Comparison of ENCODE assay signal across 7 mouse cellular contexts in genomic region chr14:75834739-75835381, GRCm38 (mm10). TPM values are rescaled to one million over a fixed set of nuclear protein-coding genes. Genes with fewer than 3 reads are reported as not detected.
A peak's percentile ranks its signal among the peaks of the same experiment; 100 is the strongest.
DNase-seq lines count a peak whose midpoint lies in the region; ATAC-seq and TF ChIP-seq lines count a peak whose summit lies in the region.

No protein-coding gene starts in this region.

- no peak for TF ChIP-seq CTCF in G1E (IDR thresholded peaks at IDR 0.05; ENCODE audit: low read depth, low read length)

- peak; percentile 61 for DNase-seq in G1E (ENCODE audit: low spot score)
- DNase-seq in adrenal gland, postnatal 36 days: peak; percentile 40 to 72
- DNase-seq in heart, postnatal 14 days: peak; percentile 65 to 77
- no peak for DNase-seq in limb, embryonic 10.5 days (ENCODE audit: low spot score)
- peak; percentile 74 for DNase-seq in midbrain, embryonic 10.5 days (ENCODE audit: low spot score)
- peak; percentile 72 to 73 for DNase-seq in spleen, postnatal 36 days (ENCODE audit: low spot score in 2 of 2)

- H3K27ac ChIP-seq in limb, embryonic 10.5 days: peak overlapping the region; percentile 96
- peak overlapping the region; percentile 95 for H3K27ac ChIP-seq in midbrain, embryonic 10.5 days (replicated peaks)

- intact Hi-C loops in heart, postnatal 14 days (cut with DNase I): no loop called here

- peaks cover 57% of the 10 kb centered on the region for H3K4me1 ChIP-seq in G1E (ENCODE audit: insufficient read depth, low read depth, low read length)
- peaks cover 42% of the 10 kb centered on the region for H3K4me1 ChIP-seq in limb, embryonic 10.5 days
- H3K4me1 ChIP-seq in midbrain, embryonic 10.5 days: peaks cover 32% of the 10 kb centered on the region

- no peaks in the 10 kb centered on the region for H3K27me3 ChIP-seq in G1E (ENCODE audit: insufficient read depth, low read length)
- no peaks in the 10 kb centered on the region for H3K27me3 ChIP-seq in limb, embryonic 10.5 days (ENCODE audit: low read depth, poor library complexity, severe bottlenecking)
- H3K27me3 ChIP-seq in midbrain, embryonic 10.5 days (ENCODE audit: low read depth, poor library complexity, severe bottlenecking): no peaks in the 10 kb centered on the region

- no peaks in the 10 kb centered on the region for H3K36me3 ChIP-seq in G1E (replicated peaks)
- no peaks in the 10 kb centered on the region for H3K36me3 ChIP-seq in limb, embryonic 10.5 days
- H3K36me3 ChIP-seq in midbrain, embryonic 10.5 days: no peaks in the 10 kb centered on the region

- no peaks in the 10 kb centered on the region for H3K9me3 ChIP-seq in G1E (replicated peaks)
- H3K9me3 ChIP-seq in limb, embryonic 10.5 days (replicated peaks): no peaks in the 10 kb centered on the region
- H3K9me3 ChIP-seq in midbrain, embryonic 10.5 days (replicated peaks): no peaks in the 10 kb centered on the region

- ATAC-seq in G1E (ENCODE audit: extremely low read depth, insufficient number of reproducible peaks, low FRiP score, poor library complexity, severe bottlenecking): peak; percentile 35
- ATAC-seq in erythroid progenitor cell, adult 5-6 weeks (replicated peaks; ENCODE audit: low FRiP score, poor library complexity, severe bottlenecking): peak; percentile 62

- under 1% methylated on average over 16 of the region's 16 CpGs for whole genome bisulfite sequencing in limb, embryonic 10.5 days
- WGBS in midbrain, embryonic 10.5 days: under 1% methylated on average over 16 of the region's 16 CpGs

- H3K4me3 ChIP-seq in G1E (ENCODE audit: low read depth, low read length): peak overlapping the region; percentile 74
- H3K4me3 ChIP-seq in limb, embryonic 10.5 days: peak overlapping the region; percentile 58
- peak overlapping the region; percentile 63 for H3K4me3 ChIP-seq in midbrain, embryonic 10.5 days

RNA-seq across cellular contexts. Expression of gene Tpt1, which starts 10.0 kb away (rescaled TPM):
- total RNA-seq in G1E (2014; fragmentation: Nextera tagmentation) (2,208 and 2,341 TPM in 2 replicates), G1E (2017) (819 and 896 TPM in 2 replicates)
- 1,947 and 1,988 TPM in 2 replicates for polyA plus RNA-seq in G1E (2012)
- total RNA-seq in adrenal gland, postnatal 36 days (2021): 1,000 to 10,000 TPM; 2,956 to 3,131 TPM
- total RNA-seq in erythroid progenitor cell, adult 5-6 weeks (2015; ENCODE audit: low replicate concordance): 3,144 and 3,174 TPM in 2 replicates
- total RNA-seq in erythroid progenitor cell, adult 5-6 weeks (2017; ENCODE audit: low replicate concordance): 507 and 1,044 TPM in 2 replicates
- 1,000 to 10,000 TPM; 2,748 to 2,964 TPM for total RNA-seq in heart, postnatal 14 days (2021)
- polyA plus RNA-seq in limb, embryonic 10.5 days (2016; fragmentation: Nextera tagmentation; extraction: Ambion mirVana): 830 and 926 TPM in 2 replicates
- polyA plus RNA-seq in midbrain, embryonic 10.5 days (2016; fragmentation: Nextera tagmentation; extraction: Ambion mirVana): 805 and 934 TPM in 2 replicates

RNA-seq across cellular contexts. Expression of gene Slc25a30, which starts 48.0 kb away (rescaled TPM):
- total RNA-seq in G1E (2014; fragmentation: Nextera tagmentation) (33.9 and 40.4 TPM in 2 replicates), G1E (2017) (20.3 and 20.5 TPM in 2 replicates)
- 44.3 and 54.7 TPM in 2 replicates for polyA plus RNA-seq in G1E (2012)
- total RNA-seq in adrenal gland, postnatal 36 days (2021): 100 to 1,000 TPM; 206 to 215 TPM
- total RNA-seq in erythroid progenitor cell, adult 5-6 weeks (2015; ENCODE audit: low replicate concordance): 15.1 and 18.0 TPM in 2 replicates
- 6.3 and 15.4 TPM in 2 replicates for total RNA-seq in erythroid progenitor cell, adult 5-6 weeks (2017; ENCODE audit: low replicate concordance)
- 10 to 100 TPM; 20.8 to 21.1 TPM for total RNA-seq in heart, postnatal 14 days (2021)
- 4.8 and 6.2 TPM in 2 replicates for polyA plus RNA-seq in limb, embryonic 10.5 days (2016; fragmentation: Nextera tagmentation; extraction: Ambion mirVana)
- 5.8 and 6.3 TPM in 2 replicates for polyA plus RNA-seq in midbrain, embryonic 10.5 days (2016; fragmentation: Nextera tagmentation; extraction: Ambion mirVana)

Comparison
In these comparisons a context has a peak if more than half of its experiments do, and no peak if none do; other contexts are left out.
1. RNA of gene Slc25a30, which starts 48.0 kb away (total RNA-seq): 206 to 215 TPM in adrenal gland, postnatal 36 days; 20.3 to 40.4 TPM in G1E, 20.8 to 21.1 TPM in heart, postnatal 14 days and 6.3 to 18.0 TPM in erythroid progenitor cell, adult 5-6 weeks; every median in the first group is over 4 times any median in the second.
2. Peak in every context shown above with its lines, with median percentiles within 50 percentile points of each other: H3K4me3 ChIP-seq.